Comparison of ENCODE assay signal across 26 mouse cellular contexts in genomic region chr16:4957446-4957845, GRCm38 (mm10). TPM values are rescaled to one million over a fixed set of nuclear protein-coding genes. Genes with fewer than 3 reads are reported as not detected.
DNase-seq lines count a peak whose midpoint lies in the region; ATAC-seq and TF ChIP-seq lines count a peak whose summit lies in the region.
"Had no signal": no experiment of that assay in that cellular context is flagged by ENCODE, and none has a peak within 500 bp of the region (broad histone marks: within the 10 kb centered on the region; RNA-seq: fewer than 3 reads in every experiment).

No protein-coding gene starts in this region.

- intact Hi-C loops in left cerebral cortex, adult 2 months (cut with DNase I) = no loop called here

- no peak overlapping the region for H3K4me2 ChIP-seq in forebrain, embryonic 12.5 days
- no peak overlapping the region for H3K4me2 ChIP-seq in kidney, embryonic 14.5 days (replicated peaks; ENCODE audit: low read depth, low read length)
- H3K4me2 ChIP-seq: embryonic facial prominence, embryonic 15.5 days; forebrain, embryonic 15.5 days; heart, embryonic 11.5 days; heart, embryonic 15.5 days; hindbrain, embryonic 14.5 days had no signal

- no peaks in the 10 kb centered on the region for H3K27me3 ChIP-seq in forebrain, embryonic 12.5 days
- no peaks in the 10 kb centered on the region for H3K27me3 ChIP-seq in kidney, embryonic 14.5 days (ENCODE audit: control insufficient read depth, insufficient read depth, low read length)
- H3K27me3 ChIP-seq: embryonic facial prominence, embryonic 15.5 days; forebrain, embryonic 15.5 days; heart, embryonic 15.5 days had no signal

- peak overlapping the region; percentile 64 for H3K27ac ChIP-seq in left cerebral cortex, adult 2 months
- H3K27ac ChIP-seq in cortical plate, adult 2 months (ENCODE audit: insufficient read depth, low read length) = 0 out of 2 replicates have a peak overlapping the region, but pooled peaks have one; percentile 72
- H3K27ac ChIP-seq in forebrain, embryonic 12.5 days = no peak overlapping the region
- H3K27ac ChIP-seq in kidney, embryonic 14.5 days (ENCODE audit: low read depth, low read length) = no peak overlapping the region
- H3K27ac ChIP-seq: embryonic facial prominence, embryonic 15.5 days; forebrain, embryonic 10.5 days; forebrain, embryonic 15.5 days; heart, adult 2 months; heart, embryonic 15.5 days; hindbrain, embryonic 14.5 days had no signal

- WGBS in forebrain, embryonic 12.5 days = 95% methylated on average over 3 of the region's 3 CpGs
- 69% methylated on average over 3 of the region's 3 CpGs for WGBS in kidney, embryonic 14.5 days

- no peaks in the 10 kb centered on the region for H3K9me3 ChIP-seq in forebrain, embryonic 12.5 days
- H3K9me3 ChIP-seq in kidney, embryonic 14.5 days (ENCODE audit: control insufficient read depth, low read length) = no peaks in the 10 kb centered on the region
- H3K9me3 ChIP-seq: embryonic facial prominence, embryonic 15.5 days; forebrain, embryonic 10.5 days; forebrain, embryonic 15.5 days; G1E; heart, embryonic 15.5 days had no signal

- no peak overlapping the region for H3K9ac ChIP-seq in forebrain, embryonic 12.5 days
- no peak overlapping the region for H3K9ac ChIP-seq in kidney, embryonic 14.5 days (ENCODE audit: low read depth, low read length)
- H3K9ac ChIP-seq: embryonic facial prominence, embryonic 15.5 days; forebrain, embryonic 15.5 days; heart, embryonic 15.5 days; hindbrain, embryonic 14.5 days had no signal

- DNase-seq in cerebellum, postnatal 4 days (ENCODE audit: low spot score in 2 of 2) = no peak
- DNase-seq in left cerebral cortex, adult 2 months (ENCODE audit: extremely low spot score in 1 of 2, low spot score in 2 of 2) = no peak
- no peak for DNase-seq in left cerebral cortex, adult 18-20 months (ENCODE audit: low spot score in 2 of 2)
- peak; percentile 84 to 85 for DNase-seq in cerebellum, postnatal 10 days
- DNase-seq: adrenal gland, postnatal 10 days; B cell, adult 2 months; gastrocnemius, postnatal 14 days; heart, adult 2 months; heart, postnatal 14 days; kidney, adult 8-10 months had no signal

- peak; percentile 74 for ATAC-seq in cerebellum, adult (ENCODE audit: insufficient number of reproducible peaks, low FRiP score, low TSS enrichment)
- no peak for ATAC-seq in forebrain, embryonic 12.5 days (ENCODE audit: low FRiP score)
- ATAC-seq in kidney, embryonic 14.5 days (ENCODE audit: low FRiP score, low TSS enrichment) = no peak
- ATAC-seq: CD4-positive, CD25-positive, alpha-beta regulatory T cell, adult 4 months; forebrain, embryonic 15.5 days; intestine, postnatal 0 days had no signal

- no peak for TF ChIP-seq CTCF in left cerebral cortex, adult 2 months (IDR thresholded peaks at IDR 0.05)
- no peak for TF ChIP-seq CTCF in cortical plate, adult 2 months (IDR thresholded peaks at IDR 0.05; ENCODE audit: extremely low read depth, insufficient read depth, low read length)

- H3K4me1 ChIP-seq in cortical plate, adult 2 months (ENCODE audit: control insufficient read depth, insufficient read depth, low read length) = peaks cover 7% of the 10 kb centered on the region
- H3K4me1 ChIP-seq in forebrain, embryonic 12.5 days = peaks cover 2% of the 10 kb centered on the region
- H3K4me1 ChIP-seq in kidney, embryonic 14.5 days (ENCODE audit: control insufficient read depth, insufficient read depth, low read length) = no peaks in the 10 kb centered on the region

- peaks cover 64% of the 10 kb centered on the region for H3K36me3 ChIP-seq in forebrain, embryonic 12.5 days (replicated peaks)
- H3K36me3 ChIP-seq in kidney, embryonic 14.5 days (ENCODE audit: control insufficient read depth, insufficient read depth, low read length) = peaks cover 52% of the 10 kb centered on the region

- TF ChIP-seq POLR2A in cortical plate, adult 2 months (IDR thresholded peaks at IDR 0.05; ENCODE audit: extremely low read depth, insufficient read depth, low read length) = no peak

- no peak overlapping the region for H3K4me3 ChIP-seq in left cerebral cortex, adult 2 months
- H3K4me3 ChIP-seq in cortical plate, adult 2 months (ENCODE audit: insufficient read depth, low read length) = no peak overlapping the region
- no peak overlapping the region for H3K4me3 ChIP-seq in forebrain, embryonic 12.5 days (replicated peaks)
- no peak overlapping the region for H3K4me3 ChIP-seq in kidney, embryonic 14.5 days (ENCODE audit: low read length)
- H3K4me3 ChIP-seq: embryonic facial prominence, embryonic 15.5 days; erythroblast, embryonic 14.5 days; forebrain, embryonic 10.5 days; forebrain, embryonic 15.5 days; heart, adult 2 months; heart, embryonic 15.5 days had no signal

RNA-seq across cellular contexts. Expression of gene Anks3, which starts 6.6 kb away (rescaled TPM):
- total RNA-seq in left cerebral cortex, adult 2 months (2021) = 10 to 100 TPM; 67.3 to 68.3 TPM
- total RNA-seq in left cerebral cortex, adult 18-20 months (2021) = 10 to 100 TPM; 57.7 to 64.0 TPM
- 101 and 118 TPM in 2 replicates for polyA plus RNA-seq in cortical plate, adult 2 months (2012; rRNA removed)
- polyA plus RNA-seq in forebrain, embryonic 12.5 days (2016; fragmentation: Nextera tagmentation; extraction: Ambion mirVana) = 53.3 and 58.4 TPM in 2 replicates
- polyA plus RNA-seq in kidney, embryonic 14.5 days (2014; fragmentation: Nextera tagmentation; extraction: Ambion mirVana) = 45.6 and 61.3 TPM in 2 replicates

RNA-seq across cellular contexts. Expression of gene Nudt16l1, which starts 18.9 kb away (rescaled TPM):
- total RNA-seq in left cerebral cortex, adult 2 months (2021) = 10 to 100 TPM; 70.1 to 71.4 TPM
- 10 to 100 TPM; 65.9 to 71.0 TPM for total RNA-seq in left cerebral cortex, adult 18-20 months (2021)
- 102 and 104 TPM in 2 replicates for polyA plus RNA-seq in cortical plate, adult 2 months (2012; rRNA removed)
- 124 and 125 TPM in 2 replicates for polyA plus RNA-seq in forebrain, embryonic 12.5 days (2016; fragmentation: Nextera tagmentation; extraction: Ambion mirVana)
- polyA plus RNA-seq in kidney, embryonic 14.5 days (2014; fragmentation: Nextera tagmentation; extraction: Ambion mirVana) = 153 and 160 TPM in 2 replicates

RNA-seq across cellular contexts. Expression of gene Sept12, which starts 40.2 kb away (rescaled TPM):
- not detected for total RNA-seq in left cerebral cortex, adult 2 months (2021)
- not detected for total RNA-seq in left cerebral cortex, adult 18-20 months (2021)
- not detected in 2 replicates for polyA plus RNA-seq in cortical plate, adult 2 months (2012; rRNA removed)
- not detected in 2 replicates for polyA plus RNA-seq in forebrain, embryonic 12.5 days (2016; fragmentation: Nextera tagmentation; extraction: Ambion mirVana)
- polyA plus RNA-seq in kidney, embryonic 14.5 days (2014; fragmentation: Nextera tagmentation; extraction: Ambion mirVana) = 0.11 TPM in 1 of 2 replicates, not detected in the other
- total RNA-seq: adrenal gland, postnatal 10 days; gastrocnemius, postnatal 14 days; heart, adult 2 months; heart, postnatal 14 days; hematopoietic stem cell, adult 5-6 weeks had no signal
- polyA plus RNA-seq: CD4-positive, CD25-positive, alpha-beta regulatory T cell, adult 4 months; embryonic facial prominence, embryonic 11.5 days; embryonic facial prominence, embryonic 15.5 days; erythroblast, embryonic 14.5 days; forebrain, embryonic 10.5 days; forebrain, embryonic 15.5 days; heart, embryonic 11.5 days; heart, embryonic 15.5 days; hindbrain, embryonic 14.5 days; intestine, postnatal 0 days had no signal

RNA-seq across cellular contexts. Expression of gene Smim22, which starts 49.6 kb away (rescaled TPM):
- not detected for total RNA-seq in left cerebral cortex, adult 2 months (2021)
- not detected for total RNA-seq in left cerebral cortex, adult 18-20 months (2021)
- polyA plus RNA-seq in cortical plate, adult 2 months (2012; rRNA removed) = 3.1 TPM in 1 of 2 replicates, not detected in the other
- polyA plus RNA-seq in forebrain, embryonic 12.5 days (2016; fragmentation: Nextera tagmentation; extraction: Ambion mirVana) = 1.8 and 2.4 TPM in 2 replicates
- 10.2 and 10.4 TPM in 2 replicates for polyA plus RNA-seq in kidney, embryonic 14.5 days (2014; fragmentation: Nextera tagmentation; extraction: Ambion mirVana)
- total RNA-seq: G1E; gastrocnemius, postnatal 14 days; heart, adult 2 months; heart, postnatal 14 days; hematopoietic stem cell, adult 5-6 weeks had no signal
- polyA plus RNA-seq: CD4-positive, CD25-positive, alpha-beta regulatory T cell, adult 4 months; erythroblast, embryonic 14.5 days; G1E had no signal

RNA-seq across cellular contexts. Expression of gene Rogdi, which starts 55.9 kb away (rescaled TPM):
- 100 to 1,000 TPM; 209 to 213 TPM for total RNA-seq in left cerebral cortex, adult 2 months (2021)
- total RNA-seq in left cerebral cortex, adult 18-20 months (2021) = 100 to 1,000 TPM; 198 to 216 TPM
- 300 and 341 TPM in 2 replicates for polyA plus RNA-seq in cortical plate, adult 2 months (2012; rRNA removed)
- 80.2 and 83.5 TPM in 2 replicates for polyA plus RNA-seq in forebrain, embryonic 12.5 days (2016; fragmentation: Nextera tagmentation; extraction: Ambion mirVana)
- 80.9 and 86.2 TPM in 2 replicates for polyA plus RNA-seq in kidney, embryonic 14.5 days (2014; fragmentation: Nextera tagmentation; extraction: Ambion mirVana)

Comparison
In these comparisons a context has a peak if more than half of its experiments do, and no peak if none do; other contexts are left out.
1. DNase-seq: peak in cerebellum, postnatal 10 days (2 of 2); none in cerebellum, postnatal 4 days (0 of 2), left cerebral cortex, adult 2 months (0 of 2) and left cerebral cortex, adult 18-20 months (0 of 2).
2. H3K27ac ChIP-seq: peak in left cerebral cortex, adult 2 months (single experiment) and cortical plate, adult 2 months (single experiment); none in forebrain, embryonic 12.5 days (single experiment) and kidney, embryonic 14.5 days (single experiment).